Mouse (Mus musculus): Measurements from ENCODE around the gene Adk. TPM values are rescaled to one million over a fixed set of nuclear protein-coding genes. Genes with fewer than 3 reads are reported as not detected.

Adk gene
- 146 TPM for polyA plus RNA-seq (2017; shearing (Covaris generic))

DNA sequence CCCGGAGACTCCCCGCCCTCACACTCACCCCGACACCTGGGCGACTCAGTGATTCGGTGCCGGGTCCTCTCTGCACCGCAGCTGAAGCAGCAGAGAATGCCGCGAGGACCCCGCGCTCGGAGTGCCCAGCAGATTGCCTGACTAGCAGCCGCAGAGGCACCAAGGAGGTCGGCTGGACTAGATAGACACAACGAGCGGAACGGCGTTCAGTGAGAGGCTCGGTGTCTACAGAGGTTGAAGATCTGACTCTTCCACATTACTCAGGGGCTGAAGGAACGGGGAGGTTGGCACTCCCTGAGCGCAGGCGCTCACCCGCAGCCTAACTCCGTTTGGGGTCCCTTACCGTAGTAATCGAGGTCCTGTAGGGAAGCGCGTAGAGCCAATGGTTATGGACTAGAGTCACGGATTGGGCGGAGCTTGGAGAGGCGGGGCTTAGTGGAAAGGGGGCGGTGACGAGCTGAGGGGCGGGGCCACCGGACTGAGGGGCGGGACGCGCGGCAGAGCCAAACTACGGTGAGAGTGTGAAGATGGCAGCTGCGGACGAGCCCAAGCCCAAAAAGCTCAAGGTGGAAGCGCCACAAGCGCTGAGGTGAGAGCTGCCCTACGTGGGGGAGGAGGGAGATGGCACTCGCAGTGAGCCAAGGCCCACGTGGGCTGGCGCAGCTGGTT lies at the start of gene Adk, which contains the start of gene Ap3m1:
Gene Adk, plus strand, starts transcription at position 463 of the 669 bp plus-strand sequence.
Gene Ap3m1, minus strand, starts transcription at position 397 of the 669 bp plus-strand sequence.

GRCm38 (mm10) chr14:21481231-21481630 lies 428.9 kb downstream of the Adk start, which contains the start of gene Kat6b:
Gene Kat6b, plus strand, starts transcription at chr14:21481434.

Other genes starting within 250 kb of the Adk start
- not detected for gene Plau, start 215.9 kb upstream of the Adk start, polyA plus RNA-seq (2017; shearing (Covaris generic))
- 4.4 TPM for gene Vcl, start 123.2 kb upstream of the Adk start, polyA plus RNA-seq (2017; shearing (Covaris generic))
- gene Ap3m1, start 66 bp upstream of the Adk start, polyA plus RNA-seq (2017; shearing (Covaris generic)) = 54.9 TPM